ENCODE assay signal across 23 mouse cellular contexts in the genomic region with DNA sequence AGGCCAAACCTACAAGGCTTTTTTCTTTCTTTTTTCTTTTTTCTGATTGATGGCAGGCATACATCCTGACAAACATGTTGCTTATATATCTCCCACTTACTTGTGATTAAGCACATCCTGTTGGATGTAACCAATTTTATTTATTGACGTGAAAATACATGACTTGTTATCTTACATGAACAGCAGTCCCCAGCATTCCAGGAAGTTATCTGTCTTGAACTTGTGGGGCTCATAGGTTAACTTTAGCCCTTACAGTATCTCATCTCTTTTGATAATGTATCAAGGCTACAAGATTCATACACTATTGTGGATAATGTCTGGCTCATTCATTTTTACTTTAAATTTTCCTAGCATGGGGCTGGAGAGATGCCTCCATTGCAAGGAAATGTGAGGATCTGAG.
DNase-seq lines count a peak whose midpoint lies in the region; ATAC-seq and TF ChIP-seq lines count a peak whose summit lies in the region.
"Had no signal": no experiment of that assay in that cellular context is flagged by ENCODE, and none has a peak within 500 bp of the region (broad histone marks: within the 10 kb centered on the region; RNA-seq: fewer than 3 reads in every experiment).

No protein-coding gene starts in this region.

- no peaks in the 10 kb centered on the region for H3K27me3 ChIP-seq in kidney, postnatal 0 days (ENCODE audit: insufficient read depth, low read length)
- no peaks in the 10 kb centered on the region for H3K27me3 ChIP-seq in kidney, embryonic 15.5 days
- no peaks in the 10 kb centered on the region for H3K27me3 ChIP-seq in lung, embryonic 14.5 days (ENCODE audit: insufficient read depth, low read length)
- H3K27me3 ChIP-seq in lung, postnatal 0 days (replicated peaks; ENCODE audit: insufficient read depth, low read length), result no peaks in the 10 kb centered on the region
- no peaks in the 10 kb centered on the region for H3K27me3 ChIP-seq in MEL (ENCODE audit: control insufficient read depth in 1 of 2, insufficient read depth in 2 of 2, low read length in 2 of 2)
- H3K27me3 ChIP-seq: CH12.LX, Patski had no signal

- no peaks in the 10 kb centered on the region for H3K4me1 ChIP-seq in kidney, postnatal 0 days (replicated peaks; ENCODE audit: insufficient read depth, low read length)
- H3K4me1 ChIP-seq in kidney, embryonic 15.5 days, result no peaks in the 10 kb centered on the region
- no peaks in the 10 kb centered on the region for H3K4me1 ChIP-seq in lung, embryonic 14.5 days (ENCODE audit: insufficient read depth)
- no peaks in the 10 kb centered on the region for H3K4me1 ChIP-seq in lung, postnatal 0 days (ENCODE audit: insufficient read depth, low read depth, low read length)
- H3K4me1 ChIP-seq in MEL (ENCODE audit: control insufficient read depth in 1 of 2, insufficient read depth in 2 of 2, low read length in 2 of 2), result peaks cover 0 to 5% of the 10 kb centered on the region in 2 experiments; a peak in 1 of 4 replicates

- H3K79me2 ChIP-seq in MEL (ENCODE audit: control insufficient read depth, insufficient read depth, low read length, poor library complexity), result no peaks in the 10 kb centered on the region

- H3K4me3 ChIP-seq in kidney, postnatal 0 days (replicated peaks; ENCODE audit: low read depth, low read length), result no peak overlapping the region
- H3K4me3 ChIP-seq in kidney, embryonic 15.5 days (replicated peaks), result no peak overlapping the region
- no peak overlapping the region for H3K4me3 ChIP-seq in lung, embryonic 14.5 days (ENCODE audit: low read depth, low read length)
- no peak overlapping the region for H3K4me3 ChIP-seq in lung, postnatal 0 days (ENCODE audit: low read depth, low read length)
- no peak overlapping the region for H3K4me3 ChIP-seq in MEL (ENCODE audit: control insufficient read depth in 1 of 2, insufficient read depth in 1 of 2, low read depth in 2 of 2, low read length in 2 of 2)

- no peak overlapping the region for H3K9ac ChIP-seq in kidney, postnatal 0 days (ENCODE audit: low read depth, low read length)
- no peak overlapping the region for H3K9ac ChIP-seq in kidney, embryonic 15.5 days
- no peak overlapping the region for H3K9ac ChIP-seq in lung, embryonic 14.5 days
- H3K9ac ChIP-seq in lung, postnatal 0 days (replicated peaks; ENCODE audit: low read depth), result no peak overlapping the region
- H3K9ac ChIP-seq in MEL (ENCODE audit: control insufficient read depth, low read depth, low read length, poor library complexity, severe bottlenecking), result no peak overlapping the region

- ATAC-seq in kidney, postnatal 0 days (replicated peaks; ENCODE audit: low FRiP score, low read depth), result no peak
- no peak for ATAC-seq in kidney, embryonic 15.5 days (replicated peaks; ENCODE audit: low FRiP score)
- ATAC-seq in lung, embryonic 14.5 days (ENCODE audit: insufficient read depth), result no peak
- ATAC-seq in lung, postnatal 0 days, result no peak
- ATAC-seq in monocyte, adult 5-6 weeks (replicated peaks; ENCODE audit: insufficient number of reproducible peaks, low FRiP score, low TSS enrichment, poor library complexity, severe bottlenecking), result no peak
- ATAC-seq: activated CD4-positive, CD25-positive, alpha-beta regulatory T cell, adult 4 months; CD4-positive, CD25-positive, alpha-beta regulatory T cell, adult 4 months; Patski had no signal

- no peak for TF ChIP-seq RAD21 in MEL (IDR thresholded peaks at IDR 0.05; ENCODE audit: low read depth, low read length)

- peak; percentile 31 for DNase-seq in kidney, postnatal 0 days (ENCODE audit: low spot score)
- peak; percentile 5 for DNase-seq in lung, embryonic 14.5 days
- DNase-seq in lung, postnatal 25 days (ENCODE audit: low spot score), result no peak
- peak; percentile 17 for DNase-seq in lung, postnatal 0 days (ENCODE audit: low spot score)
- no peak for DNase-seq in lung, postnatal 10 days
- DNase-seq in MEL (ENCODE audit: low read depth, low spot score), result no peak
- DNase-seq: adrenal gland, adult 2 months; adrenal gland, adult 8-10 months; adrenal gland, postnatal 10 days; adrenal gland, postnatal 14 days; adrenal gland, postnatal 25 days; adrenal gland, postnatal 36 days; B cell, adult 2 months; cerebellum, adult 11 months; cerebellum, adult 11-12 months; cerebellum, adult 18-20 months had no signal

- no peak overlapping the region for H3K4me2 ChIP-seq in kidney, postnatal 0 days (ENCODE audit: low read length)
- H3K4me2 ChIP-seq in kidney, embryonic 15.5 days, result no peak overlapping the region
- H3K4me2 ChIP-seq in lung, embryonic 14.5 days, result no peak overlapping the region
- no peak overlapping the region for H3K4me2 ChIP-seq in lung, postnatal 0 days (replicated peaks; ENCODE audit: low read depth, low read length)

- no peak for TF ChIP-seq CTCF in kidney, postnatal 0 days (IDR thresholded peaks at IDR 0.05; ENCODE audit: low read depth)
- no peak for TF ChIP-seq CTCF in lung, embryonic 14.5 days (IDR thresholded peaks at IDR 0.05; ENCODE audit: low read depth)
- TF ChIP-seq CTCF in lung, postnatal 0 days (IDR thresholded peaks at IDR 0.05), result no peak
- no peak for TF ChIP-seq CTCF in MEL (IDR thresholded peaks at IDR 0.05 in 2 of 3, conservative IDR thresholded peaks at IDR 0.05 in 1 of 3; ENCODE audit: control insufficient read depth in 1 of 3, insufficient read depth in 1 of 3, low read depth in 2 of 3, low read length in 3 of 3, poor library complexity in 1 of 3, severe bottlenecking in 1 of 3)

- WGBS in kidney, postnatal 0 days, result 58% methylated on average over 1 of the region's 1 CpGs
- WGBS in kidney, embryonic 15.5 days, result 58% methylated on average over 1 of the region's 1 CpGs
- WGBS in lung, embryonic 14.5 days, result 56% methylated on average over 1 of the region's 1 CpGs
- 61% methylated on average over 1 of the region's 1 CpGs for WGBS in lung, postnatal 0 days

- no peaks in the 10 kb centered on the region for H3K9me3 ChIP-seq in kidney, postnatal 0 days (replicated peaks; ENCODE audit: low read length)
- no peaks in the 10 kb centered on the region for H3K9me3 ChIP-seq in kidney, embryonic 15.5 days (replicated peaks)
- no peaks in the 10 kb centered on the region for H3K9me3 ChIP-seq in lung, embryonic 14.5 days (ENCODE audit: low read depth, low read length)
- no peaks in the 10 kb centered on the region for H3K9me3 ChIP-seq in lung, postnatal 0 days (ENCODE audit: low read length)
- H3K9me3 ChIP-seq in MEL (replicated peaks; ENCODE audit: insufficient read depth, low read length), result no peaks in the 10 kb centered on the region
- H3K9me3 ChIP-seq: G1E had no signal

- TF ChIP-seq POLR2A in MEL (IDR thresholded peaks at IDR 0.05; ENCODE audit: control insufficient read depth in 1 of 2, insufficient read depth in 1 of 2, low read depth in 1 of 2, low read length in 2 of 2, poor library complexity in 1 of 2), result no peak

- no peak for TF ChIP-seq EP300 in lung, postnatal 0 days (IDR thresholded peaks at IDR 0.05)
- TF ChIP-seq EP300 in MEL (IDR thresholded peaks at IDR 0.05; ENCODE audit: low read depth in 1 of 2, low read length in 2 of 2), result peak; percentile 60 to 62

- no peak overlapping the region for H3K27ac ChIP-seq in kidney, postnatal 0 days
- no peak overlapping the region for H3K27ac ChIP-seq in kidney, embryonic 15.5 days
- H3K27ac ChIP-seq in lung, embryonic 14.5 days (ENCODE audit: low read depth), result no peak overlapping the region
- H3K27ac ChIP-seq in lung, postnatal 0 days (ENCODE audit: low read length), result no peak overlapping the region
- no peak overlapping the region for H3K27ac ChIP-seq in MEL (ENCODE audit: control insufficient read depth, low read depth, low read length)

- no peaks in the 10 kb centered on the region for H3K36me3 ChIP-seq in kidney, postnatal 0 days (ENCODE audit: insufficient read depth, low read length)
- no peaks in the 10 kb centered on the region for H3K36me3 ChIP-seq in kidney, embryonic 15.5 days
- no peaks in the 10 kb centered on the region for H3K36me3 ChIP-seq in lung, embryonic 14.5 days (ENCODE audit: insufficient read depth)
- H3K36me3 ChIP-seq in lung, postnatal 0 days (ENCODE audit: insufficient read depth, low read length), result no peaks in the 10 kb centered on the region
- peaks cover 0 to 6% of the 10 kb centered on the region in 2 experiments; a peak in 2 of 4 replicates for H3K36me3 ChIP-seq in MEL (ENCODE audit: control insufficient read depth in 1 of 2, insufficient read depth in 2 of 2, low read length in 2 of 2)
- H3K36me3 ChIP-seq: G1E had no signal

TF ChIP-seq in MEL, 35 proteins besides CTCF, POLR2A, EP300 and RAD21:
- TF ChIP-seq TCF12 (IDR thresholded peaks at IDR 0.05; ENCODE audit: low read depth, low read length) (peak; percentile 52; the same call in 1 of the 2 replicates), KAT2A (conservative IDR thresholded peaks at IDR 0.05; ENCODE audit: low read depth, low read length) (no peak), RCOR1 (IDR thresholded peaks at IDR 0.05; ENCODE audit: low read depth, low read length) (0 out of 2 replicates have a peak, but pooled peaks have one; percentile 5), GATA1 (IDR thresholded peaks at IDR 0.05; ENCODE audit: low read depth, low read length) (peak; percentile 50; the same call in 1 of the 2 replicates)
TF ChIP-seq in MEL: peak in this region for 3.

Comparison
In these comparisons a context has a peak if more than half of its experiments do, and no peak if none do; other contexts are left out.
1. DNase-seq: peak in kidney, postnatal 0 days (single experiment), lung, embryonic 14.5 days (single experiment) and lung, postnatal 0 days (single experiment); none in lung, postnatal 25 days (single experiment), lung, postnatal 10 days (single experiment) and MEL (single experiment).